Mouse (Mus musculus): ENCODE results near the gene Unc13b. TPM values are rescaled to one million over a fixed set of nuclear protein-coding genes. Genes with fewer than 3 reads are reported as not detected.

The Unc13b gene
- polyA plus RNA-seq, 1 experiment, result 0.08 TPM

DNA sequence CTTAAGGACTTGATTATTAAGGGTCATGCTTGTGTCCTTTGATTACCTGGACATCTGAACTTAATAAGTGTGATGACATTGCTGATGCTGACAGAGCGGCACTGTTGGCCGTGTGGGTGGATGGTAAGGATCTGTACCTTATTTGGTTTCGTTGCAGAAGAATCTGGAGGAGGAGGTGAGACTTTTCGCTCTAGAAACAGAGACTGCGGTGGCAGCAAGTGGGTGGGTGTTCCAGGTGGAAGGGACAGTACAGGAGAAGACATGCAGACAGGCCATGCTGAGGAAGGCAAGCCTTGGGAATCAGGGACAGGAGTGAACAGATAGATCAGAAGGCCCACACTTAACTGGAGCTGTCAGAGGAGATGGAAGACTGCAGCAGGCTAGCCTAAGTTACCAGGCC, 130.6 kb downstream of the Unc13b start:
- Histone ChIP-seq H3K79me2 (ENCODE audit: control insufficient read depth, insufficient read depth) (no peaks in the 10 kb centered on the region), H3K4me3 (ENCODE audit: insufficient read depth, poor library complexity, severe bottlenecking) (no peak overlapping the region), H3ac (ENCODE audit: control insufficient read depth, insufficient read length, low read depth) (no peak overlapping the region), H3K27me3 (ENCODE audit: control insufficient read depth, insufficient read depth, insufficient read length) (no peaks in the 10 kb centered on the region), H3K79me3 (ENCODE audit: low read depth) (no peaks in the 10 kb centered on the region), H3K36me3 (ENCODE audit: control insufficient read depth, insufficient read depth) (no peaks in the 10 kb centered on the region)
- no peak for TF ChIP-seq MYOG (IDR thresholded peaks at IDR 0.05; ENCODE audit: control insufficient read depth, extremely low read depth, insufficient read length)
- TF ChIP-seq CEBPB (IDR thresholded peaks at IDR 0.05; ENCODE audit: low read depth), result no peak

DNA sequence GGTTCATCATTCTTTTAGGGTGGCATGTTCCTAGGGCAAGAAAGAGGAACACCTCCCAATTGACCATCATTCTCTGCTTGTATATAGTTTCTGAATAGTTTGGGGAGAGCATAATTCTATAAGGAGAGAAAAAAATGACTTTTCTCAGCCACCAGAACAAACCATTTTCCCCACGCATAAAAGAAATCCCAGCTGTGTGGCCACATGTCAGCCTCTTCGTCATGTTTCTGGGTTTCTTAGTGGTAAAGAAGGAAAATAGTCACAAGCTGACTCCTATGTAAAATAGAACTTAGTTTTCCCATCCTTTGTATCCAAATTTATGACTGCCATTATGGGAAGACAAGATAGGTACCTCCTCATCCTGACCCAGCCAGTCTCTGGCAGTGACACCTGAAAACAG, 146.2 kb downstream of the Unc13b start:
- H3K79me2 ChIP-seq (ENCODE audit: control insufficient read depth, insufficient read depth), result no peaks in the 10 kb centered on the region
- no peak overlapping the region for H3ac ChIP-seq (ENCODE audit: control insufficient read depth, insufficient read length, low read depth)
- no peak overlapping the region for H3K4me3 ChIP-seq (ENCODE audit: insufficient read depth, poor library complexity, severe bottlenecking)
- TF ChIP-seq USF1 (IDR thresholded peaks at IDR 0.05; ENCODE audit: low read depth) (no peak), CTCF (IDR thresholded peaks at IDR 0.05; ENCODE audit: control insufficient read depth, insufficient read depth, insufficient read length) (no peak)
- peaks cover 7% of the 10 kb centered on the region for H3K27me3 ChIP-seq (ENCODE audit: control insufficient read depth, insufficient read depth, insufficient read length)
- no peaks in the 10 kb centered on the region for H3K79me3 ChIP-seq (ENCODE audit: low read depth)
- no peaks in the 10 kb centered on the region for H3K36me3 ChIP-seq (ENCODE audit: control insufficient read depth, insufficient read depth)

GRCm38 (mm10) chr4:43205571-43205970, 146.8 kb downstream of the Unc13b start:
- peaks cover 7% of the 10 kb centered on the region for H3K27me3 ChIP-seq (ENCODE audit: control insufficient read depth, insufficient read depth, insufficient read length)
- H3K79me2 ChIP-seq (ENCODE audit: control insufficient read depth, insufficient read depth), result no peaks in the 10 kb centered on the region
- H3K79me3 ChIP-seq (ENCODE audit: low read depth), result no peaks in the 10 kb centered on the region
- H3ac ChIP-seq (ENCODE audit: control insufficient read depth, insufficient read length, low read depth), result no peak overlapping the region
- no peak overlapping the region for H3K4me3 ChIP-seq (ENCODE audit: insufficient read depth, poor library complexity, severe bottlenecking)
- no peak for TF ChIP-seq MYOG (IDR thresholded peaks at IDR 0.05; ENCODE audit: control insufficient read depth, extremely low read depth, insufficient read length)
- TF ChIP-seq CEBPB (IDR thresholded peaks at IDR 0.05; ENCODE audit: low read depth), result no peak
- no peak for TF ChIP-seq USF1 (IDR thresholded peaks at IDR 0.05; ENCODE audit: low read depth)
- no peak for TF ChIP-seq FOSL1 (IDR thresholded peaks at IDR 0.05; ENCODE audit: insufficient read depth, low read length, poor library complexity, severe bottlenecking)
- no peak for TF ChIP-seq MAX (IDR thresholded peaks at IDR 0.05)
- TF ChIP-seq MYOD1 (IDR thresholded peaks at IDR 0.05; ENCODE audit: control insufficient read depth, insufficient read length, low read depth), result no peak
- TF ChIP-seq CTCF (IDR thresholded peaks at IDR 0.05; ENCODE audit: control insufficient read depth, insufficient read depth, insufficient read length), result no peak
- no peaks in the 10 kb centered on the region for H3K36me3 ChIP-seq (ENCODE audit: control insufficient read depth, insufficient read depth)

DNA sequence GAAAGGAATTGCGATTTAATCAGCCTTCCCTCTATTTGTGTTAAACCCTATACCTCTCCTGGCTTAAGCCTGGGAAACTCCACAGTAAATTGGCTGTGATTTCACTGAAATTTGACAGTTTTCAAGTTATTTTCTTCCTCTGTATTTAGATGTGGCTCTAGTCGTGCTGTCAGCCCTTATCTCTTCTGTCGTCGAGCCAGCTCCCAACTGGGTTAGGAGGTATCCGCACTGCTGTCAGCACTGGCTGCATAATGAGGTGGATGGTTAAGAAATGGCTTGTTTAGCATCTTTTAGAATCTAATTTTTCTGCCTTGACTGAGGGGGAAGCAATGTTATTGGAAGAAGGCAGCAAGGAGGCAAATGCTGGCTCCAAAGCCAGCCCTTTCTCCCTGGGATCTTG, 148.2 kb downstream of the Unc13b start:
- H3K79me3 ChIP-seq (ENCODE audit: low read depth), result no peaks in the 10 kb centered on the region
- peaks cover 13% of the 10 kb centered on the region for H3K27me3 ChIP-seq (ENCODE audit: control insufficient read depth, insufficient read depth, insufficient read length)
- no peaks in the 10 kb centered on the region for H3K79me2 ChIP-seq (ENCODE audit: control insufficient read depth, insufficient read depth)
- H3K36me3 ChIP-seq (ENCODE audit: control insufficient read depth, insufficient read depth), result no peaks in the 10 kb centered on the region
- no peak overlapping the region for H3ac ChIP-seq (ENCODE audit: control insufficient read depth, insufficient read length, low read depth)
- no peak for TF ChIP-seq CTCF (IDR thresholded peaks at IDR 0.05; ENCODE audit: control insufficient read depth, insufficient read depth, insufficient read length)
- TF ChIP-seq USF1 (IDR thresholded peaks at IDR 0.05; ENCODE audit: low read depth), result no peak
- no peak for TF ChIP-seq MYOD1 (IDR thresholded peaks at IDR 0.05; ENCODE audit: control insufficient read depth, insufficient read length, low read depth)
- no peak for TF ChIP-seq FOSL1 (IDR thresholded peaks at IDR 0.05; ENCODE audit: insufficient read depth, low read length, poor library complexity, severe bottlenecking)
- no peak for TF ChIP-seq CEBPB (IDR thresholded peaks at IDR 0.05; ENCODE audit: low read depth)
- no peak for TF ChIP-seq MAX (IDR thresholded peaks at IDR 0.05)
- no peak for TF ChIP-seq MYOG (IDR thresholded peaks at IDR 0.05; ENCODE audit: control insufficient read depth, extremely low read depth, insufficient read length)
- no peak overlapping the region for H3K4me3 ChIP-seq (ENCODE audit: insufficient read depth, poor library complexity, severe bottlenecking)

DNA sequence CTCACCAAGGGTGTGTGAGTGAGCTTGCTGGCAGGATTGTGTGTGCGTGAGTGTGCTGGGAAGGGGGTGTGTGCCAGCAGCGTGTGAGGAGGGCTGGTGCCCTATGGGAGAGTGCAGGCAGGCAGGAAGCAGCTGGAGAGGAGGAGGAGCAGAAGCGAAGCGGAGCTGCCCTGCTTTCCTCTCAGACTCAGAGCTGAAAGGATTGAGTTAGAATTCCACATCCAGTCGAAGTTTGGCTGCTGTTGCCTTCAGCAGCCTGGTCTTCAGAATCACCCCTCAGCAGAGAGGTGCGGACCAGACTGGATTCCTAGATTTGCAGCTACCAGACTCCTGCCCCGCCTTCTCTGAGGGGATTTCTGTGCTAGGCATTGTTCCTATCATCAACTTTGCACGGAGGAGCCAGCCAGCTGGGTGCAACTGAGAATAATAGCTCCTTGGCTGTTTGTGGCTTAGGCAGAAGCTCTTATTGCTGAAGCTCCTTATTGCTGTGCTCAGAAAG, 150.4 kb downstream of the Unc13b start:
- TF ChIP-seq USF1 (IDR thresholded peaks at IDR 0.05; ENCODE audit: low read depth), result no peak
- TF ChIP-seq FOSL1 (IDR thresholded peaks at IDR 0.05; ENCODE audit: insufficient read depth, low read length, poor library complexity, severe bottlenecking), result no peak
- no peak for TF ChIP-seq MAX (IDR thresholded peaks at IDR 0.05)
- no peak for TF ChIP-seq MYOG (IDR thresholded peaks at IDR 0.05; ENCODE audit: control insufficient read depth, extremely low read depth, insufficient read length)
- no peak for TF ChIP-seq CTCF (IDR thresholded peaks at IDR 0.05; ENCODE audit: control insufficient read depth, insufficient read depth, insufficient read length)
- no peak for TF ChIP-seq MYOD1 (IDR thresholded peaks at IDR 0.05; ENCODE audit: control insufficient read depth, insufficient read length, low read depth)
- TF ChIP-seq CEBPB (IDR thresholded peaks at IDR 0.05; ENCODE audit: low read depth), result no peak
- Histone ChIP-seq H3K36me3 (ENCODE audit: control insufficient read depth, insufficient read depth) (no peaks in the 10 kb centered on the region), H3K79me2 (ENCODE audit: control insufficient read depth, insufficient read depth) (no peaks in the 10 kb centered on the region), H3K27me3 (ENCODE audit: control insufficient read depth, insufficient read depth, insufficient read length) (peaks cover 18% of the 10 kb centered on the region), H3K79me3 (ENCODE audit: low read depth) (no peaks in the 10 kb centered on the region), H3ac (ENCODE audit: control insufficient read depth, insufficient read length, low read depth) (no peak overlapping the region), H3K4me3 (ENCODE audit: insufficient read depth, poor library complexity, severe bottlenecking) (no peak overlapping the region)

- Histone ChIP-seq H3K79me3 (ENCODE audit: low read depth) (no peaks in the 10 kb centered on the region), H3K27me3 (ENCODE audit: control insufficient read depth, insufficient read depth, insufficient read length) (peaks cover 18% of the 10 kb centered on the region), H3K4me3 (ENCODE audit: insufficient read depth, poor library complexity, severe bottlenecking) (no peak overlapping the region), H3K79me2 (ENCODE audit: control insufficient read depth, insufficient read depth) (no peaks in the 10 kb centered on the region), H3ac (ENCODE audit: control insufficient read depth, insufficient read length, low read depth) (no peak overlapping the region), H3K36me3 (ENCODE audit: control insufficient read depth, insufficient read depth) (no peaks in the 10 kb centered on the region)
- no peak for TF ChIP-seq MAX (IDR thresholded peaks at IDR 0.05)
- TF ChIP-seq CEBPB (IDR thresholded peaks at IDR 0.05; ENCODE audit: low read depth), result no peak
- TF ChIP-seq FOSL1 (IDR thresholded peaks at IDR 0.05; ENCODE audit: insufficient read depth, low read length, poor library complexity, severe bottlenecking), result no peak
These were observed 150.9 kb downstream of the Unc13b start for GRCm38 (mm10) chr4:43209673-43210072.
